Mouse (Mus musculus) bone marrow macrophage, adult 2 months (primary cell): ENCODE data around the gene Trpm7.

Source experiments
- CTCF ChIP-seq: IDR thresholded peaks from 2 replicates; pipeline ENCODE4 v1.5.1; 2012; ENCODE audit warnings: low read depth, mild to moderate bottlenecking, low read length, moderate library complexity
- POLR2A ChIP-seq: IDR thresholded peaks from 2 replicates; pipeline ENCODE4 v1.6.1; 2012; ENCODE audit warnings: mild to moderate bottlenecking, low read depth, low read length, borderline replicate concordance

DNA sequence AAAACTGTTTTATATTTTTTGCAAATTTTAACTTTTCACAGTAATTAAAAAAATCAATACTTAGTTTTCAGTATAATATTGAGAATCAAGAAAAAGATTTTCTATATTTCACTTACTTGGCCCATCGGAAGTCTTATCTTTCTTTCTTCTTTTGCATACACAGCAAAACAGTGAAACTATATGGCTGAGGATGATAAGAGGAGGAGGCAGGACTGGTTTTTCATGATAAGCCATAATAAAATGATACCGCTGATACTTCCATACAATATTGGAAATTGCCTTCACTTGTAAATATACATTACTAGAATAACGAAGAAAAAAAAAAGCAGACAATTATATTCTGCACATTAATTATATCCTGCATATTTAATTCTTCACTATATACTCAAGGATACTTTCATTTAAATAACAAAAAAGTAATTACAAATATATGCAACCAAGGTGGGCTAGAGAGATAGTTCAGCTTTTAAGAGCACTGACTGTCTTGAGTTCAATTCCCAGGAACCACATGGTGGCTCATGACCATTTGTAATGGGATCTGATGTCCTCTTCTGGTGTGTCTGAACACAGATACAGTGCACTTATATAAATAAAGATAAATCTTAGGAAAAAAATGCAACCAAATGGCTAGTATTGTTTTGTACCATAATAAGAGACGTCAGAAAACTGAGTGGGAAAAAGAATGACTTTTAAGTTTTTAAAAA, 59.2 kb downstream of the Trpm7 start:
- TF ChIP-seq CTCF, result no peak
- TF ChIP-seq POLR2A, result no peak
